Mouse (Mus musculus): ENCODE measurements around the gene Large1. TPM values are rescaled to one million over a fixed set of nuclear protein-coding genes. Genes with fewer than 3 reads are reported as not detected.
"Not testable (repeated sequence)": the region's sequence is repeated elsewhere in the genome, so short reads cannot be mapped to it uniquely, and the experiment has no call there.

Large1 gene
- total RNA-seq, 4 experiments from 2014 or later = 127 to 150 (median 138) TPM

- no peak for DNase-seq (ENCODE audit: low spot score in 2 of 2)
These were observed 335.7 kb downstream of the Large1 start for GRCm38 (mm10) chr8:73017601-73018000.

GRCm38 (mm10) chr8:73016303-73016702, 337.0 kb downstream of the Large1 start:
- no peak for DNase-seq (ENCODE audit: low spot score in 2 of 2)

GRCm38 (mm10) chr8:73007489-73007888, 345.9 kb downstream of the Large1 start:
- peak; percentile 21 to 38 for DNase-seq (ENCODE audit: low spot score in 2 of 2)

GRCm38 (mm10) chr8:73003858-73004257, 349.5 kb downstream of the Large1 start:
- no peak for DNase-seq (ENCODE audit: low spot score in 2 of 2)

- DNase-seq (ENCODE audit: low spot score in 2 of 2) = no peak
These were observed 359.5 kb downstream of the Large1 start for GRCm38 (mm10) chr8:72993831-72994230.

GRCm38 (mm10) chr8:72990425-72990824, 362.9 kb downstream of the Large1 start:
- DNase-seq (ENCODE audit: low spot score in 2 of 2) = no peak

- DNase-seq (ENCODE audit: low spot score in 2 of 2) = no peak
These were observed 370.5 kb downstream of the Large1 start for GRCm38 (mm10) chr8:72982832-72983231.

- no peak for DNase-seq (ENCODE audit: low spot score in 2 of 2)
These were observed 398.3 kb downstream of the Large1 start for GRCm38 (mm10) chr8:72955074-72955473.

- not testable (repeated sequence) for DNase-seq (ENCODE audit: low spot score in 2 of 2)
These were observed 411.9 kb downstream of the Large1 start for GRCm38 (mm10) chr8:72941393-72941792.

- DNase-seq (ENCODE audit: low spot score in 2 of 2) = no peak
These were observed 434.0 kb downstream of the Large1 start for GRCm38 (mm10) chr8:72919182-72919902.

- no peak for DNase-seq (ENCODE audit: low spot score in 2 of 2)
These were observed 447.8 kb downstream of the Large1 start for GRCm38 (mm10) chr8:72905491-72905890.

- no peak for DNase-seq (ENCODE audit: low spot score in 2 of 2)
These were observed 451.7 kb downstream of the Large1 start for GRCm38 (mm10) chr8:72901591-72901990.

- no peak for DNase-seq (ENCODE audit: low spot score in 2 of 2)
These were observed 454.0 kb downstream of the Large1 start for GRCm38 (mm10) chr8:72899321-72899720.

GRCm38 (mm10) chr8:72883033-72883432, 470.3 kb downstream of the Large1 start:
- no peak for DNase-seq (ENCODE audit: low spot score in 2 of 2)

- DNase-seq (ENCODE audit: low spot score in 2 of 2) = no peak
These were observed 479.9 kb downstream of the Large1 start for GRCm38 (mm10) chr8:72873411-72873810.

- DNase-seq (ENCODE audit: low spot score in 2 of 2) = no peak
These were observed 506.5 kb downstream of the Large1 start for GRCm38 (mm10) chr8:72846881-72847280.

- DNase-seq (ENCODE audit: low spot score in 2 of 2) = no peak
These were observed 517.5 kb downstream of the Large1 start for GRCm38 (mm10) chr8:72835863-72836262.

GRCm38 (mm10) chr8:72833112-72833511, 520.2 kb downstream of the Large1 start:
- DNase-seq (ENCODE audit: low spot score in 2 of 2) = no peak

GRCm38 (mm10) chr8:72832371-72832770, 521.0 kb downstream of the Large1 start:
- no peak for DNase-seq (ENCODE audit: low spot score in 2 of 2)

- DNase-seq (ENCODE audit: low spot score in 2 of 2) = no peak
These were observed 535.5 kb downstream of the Large1 start for GRCm38 (mm10) chr8:72817655-72818349.

GRCm38 (mm10) chr8:72816679-72817078, 536.7 kb downstream of the Large1 start:
- DNase-seq (ENCODE audit: low spot score in 2 of 2) = no peak

- no peak for DNase-seq (ENCODE audit: low spot score in 2 of 2)
These were observed 537.7 kb downstream of the Large1 start for GRCm38 (mm10) chr8:72815681-72816080.

GRCm38 (mm10) chr8:72812690-72813089, 540.6 kb downstream of the Large1 start:
- no peak for DNase-seq (ENCODE audit: low spot score in 2 of 2)

Measured in layer of hippocampus, adult 8-10 months (tissue).